Mouse (Mus musculus) naive thymus-derived CD4-positive, alpha-beta T cell, adult 2 months (primary cell): ENCODE data around the gene Ogfod3.
A peak's percentile ranks its signal among the peaks of the same experiment; 100 is the strongest.

ENCODE experiments used
- DNase-seq: peaks from one replicate; pipeline ENCODE4 v3.0.0-alpha.2; 2011; ENCODE audit warnings: low read depth

Gene Ogfod3

DNA sequence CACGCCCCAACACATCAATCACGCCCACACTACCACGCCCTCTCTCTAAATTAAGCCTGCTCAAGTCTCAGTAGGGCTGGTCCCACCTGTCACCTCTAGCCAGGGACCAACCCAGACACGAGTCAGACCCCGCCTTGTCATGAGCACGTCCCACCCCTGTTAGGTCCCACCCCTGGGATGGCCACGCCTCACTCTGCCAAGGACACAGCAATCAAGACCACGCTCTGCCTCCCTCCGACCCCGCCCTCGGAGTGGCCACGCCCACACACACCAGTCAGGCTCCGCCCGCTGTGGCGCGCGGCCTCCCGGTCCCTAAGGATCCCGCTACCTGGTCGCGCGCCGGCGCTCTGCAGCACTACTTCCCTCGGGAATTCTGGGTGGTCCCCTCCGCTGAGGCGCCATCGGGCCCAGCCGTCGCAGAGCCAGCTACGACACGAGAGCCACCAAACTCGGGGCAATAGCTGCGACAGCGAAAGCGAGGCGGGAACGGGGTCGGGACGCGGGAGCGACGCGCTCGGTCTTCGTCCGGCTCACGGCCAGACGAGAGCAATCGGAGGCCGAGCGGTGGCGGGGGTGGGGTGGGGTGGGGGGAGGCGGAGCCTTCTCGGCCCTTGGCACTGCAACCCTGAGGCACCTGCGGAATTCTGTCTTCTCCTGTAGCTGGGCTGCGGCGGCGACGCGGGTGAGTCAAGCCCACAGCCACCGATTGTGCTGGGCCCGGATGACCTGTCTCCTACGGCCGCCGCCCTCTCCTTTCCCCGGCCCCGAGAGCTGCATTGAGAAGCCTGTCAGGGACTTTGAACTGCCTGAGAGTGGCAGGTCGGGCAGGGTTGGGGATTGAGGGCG lies at the start of gene Ogfod3, which contains the start of gene Hexdc:
Gene Ogfod3 (minus strand): TSS at position 551 of the 846 bp plus-strand sequence.
Gene Hexdc (plus strand): TSS at position 273 of the 846 bp plus-strand sequence.
- DNase-seq, result peak; percentile 95

GRCm38 (mm10) chr11:121250196-121250595 lies 45.7 kb upstream of the Ogfod3 start:
- DNase-seq, result no peak

DNA sequence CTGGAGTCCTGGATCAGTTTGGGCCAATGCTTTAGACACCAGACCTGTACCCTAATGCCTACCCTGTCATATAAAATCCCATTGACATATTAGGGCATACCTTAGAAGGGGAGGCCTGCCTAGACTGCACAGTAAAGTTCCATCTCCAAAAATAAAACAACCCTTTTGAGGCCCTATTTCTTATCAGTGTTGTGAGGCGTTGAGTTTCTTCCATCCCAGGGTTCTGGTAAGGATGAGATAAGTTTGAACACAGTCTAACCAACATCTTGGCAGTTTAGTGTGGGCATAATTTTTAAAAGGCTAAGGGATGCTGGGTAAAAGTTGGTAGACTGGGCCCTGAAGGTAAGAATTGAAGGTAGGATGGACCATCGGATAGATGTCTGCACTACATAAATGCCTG lies 35.2 kb upstream of the Ogfod3 start:
- DNase-seq, result no peak

GRCm38 (mm10) chr11:121237345-121238128 lies 33.0 kb upstream of the Ogfod3 start:
- DNase-seq, result no peak

DNA sequence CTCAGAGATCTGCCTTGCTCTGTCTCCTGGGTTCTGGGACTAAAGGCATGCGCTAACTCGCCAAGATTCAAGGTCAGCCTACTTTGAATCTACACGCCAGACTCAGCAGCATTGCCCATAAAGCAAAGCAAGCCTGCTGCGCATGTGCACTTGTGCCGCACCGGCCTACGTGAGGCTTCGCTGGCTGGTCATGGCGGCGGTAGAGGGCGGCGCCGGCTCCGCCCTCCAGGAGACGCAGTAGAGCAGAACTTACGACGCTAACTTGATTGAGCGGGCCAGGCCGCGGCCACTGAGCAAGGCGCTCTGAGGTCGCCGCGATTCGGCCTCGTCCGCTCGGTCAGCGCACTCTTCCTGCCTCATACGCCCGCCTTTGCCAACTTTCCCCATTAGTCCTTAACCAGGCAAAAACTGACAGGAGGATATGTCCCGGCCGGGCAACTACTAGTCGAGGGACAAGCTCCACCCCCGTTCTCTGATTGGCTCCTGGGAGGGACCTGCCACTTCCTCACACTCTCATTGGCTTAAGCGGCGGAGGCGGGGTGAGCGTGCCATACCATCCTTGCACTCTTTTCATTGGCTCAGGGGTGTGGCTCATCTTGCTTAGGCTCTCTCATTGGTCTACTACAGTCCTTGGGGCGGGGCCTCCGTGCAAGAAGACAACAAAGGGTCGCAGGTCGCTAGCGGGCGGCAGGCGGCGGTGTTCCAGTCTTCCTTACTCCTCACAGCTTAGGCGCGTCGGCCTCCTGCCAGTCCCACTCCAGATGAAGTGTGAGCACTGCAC lies 32.2 kb upstream of the Ogfod3 start, which contains the start of gene Narf:
Gene Narf (plus strand): TSS at position 690 of the 781 bp plus-strand sequence.
- peak; percentile 99 for DNase-seq

DNA sequence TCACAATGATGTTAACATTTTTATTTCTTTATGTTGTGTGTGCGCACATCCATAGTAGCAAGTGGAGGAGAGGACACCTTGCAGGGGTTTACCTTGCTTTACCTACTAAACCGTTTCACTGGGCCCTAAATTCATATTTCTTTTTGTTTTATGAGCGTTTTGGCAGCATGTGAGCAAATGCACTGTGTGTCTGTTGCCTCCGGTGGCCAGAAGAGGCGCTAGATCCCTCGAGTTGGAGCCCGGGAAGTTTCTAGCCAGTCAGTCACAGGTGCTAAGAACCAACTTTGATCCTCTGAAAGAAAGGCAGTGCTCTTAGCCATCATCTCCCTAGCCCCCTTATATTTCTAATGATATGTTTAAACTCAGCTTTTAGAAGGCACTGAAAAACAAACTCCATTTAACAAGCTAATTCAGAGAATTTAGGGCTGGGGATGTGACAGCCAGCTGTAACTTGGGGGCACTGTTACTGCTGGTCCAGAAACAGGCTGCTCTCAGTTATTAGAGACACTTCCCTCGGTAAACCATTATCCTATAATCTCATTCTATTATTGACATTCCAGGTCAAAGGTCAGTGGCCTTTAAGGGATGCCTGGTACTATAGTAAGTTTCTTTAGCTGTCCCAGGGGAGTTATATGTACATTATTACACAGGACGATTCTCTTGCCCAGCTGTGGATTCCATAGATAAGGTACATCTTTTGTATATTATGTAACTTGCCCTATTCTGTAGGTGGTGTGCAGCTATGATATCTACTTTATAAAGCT lies 31.1 kb upstream of the Ogfod3 start:
- peak; percentile 76 for DNase-seq

GRCm38 (mm10) chr11:121232706-121233105 lies 28.2 kb upstream of the Ogfod3 start:
- DNase-seq, result no peak

- DNase-seq, result no peak
Measured at GRCm38 (mm10) chr11:121231628-121232291, 27.2 kb upstream of the Ogfod3 start.

DNA sequence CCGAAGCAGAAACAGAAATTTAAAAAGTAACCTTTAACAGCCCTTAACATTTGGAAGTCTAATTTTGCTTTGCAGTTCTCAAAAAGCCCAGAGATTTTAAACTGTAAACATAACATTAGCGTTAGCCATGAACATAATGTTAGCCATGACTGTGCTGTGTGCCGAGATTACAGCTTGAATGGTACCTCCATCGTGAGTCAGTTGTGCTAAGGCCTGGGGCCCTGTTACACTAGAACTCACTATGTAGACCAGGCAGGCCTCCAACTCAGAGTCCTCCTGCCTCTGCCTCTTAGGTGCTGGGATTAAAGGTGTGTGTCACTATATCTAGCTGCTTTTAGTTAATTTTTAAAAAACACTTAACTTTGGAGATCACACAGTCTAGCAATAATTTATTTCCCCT lies 26.7 kb upstream of the Ogfod3 start:
- DNase-seq, result no peak

- DNase-seq, result peak; percentile 93
Measured at GRCm38 (mm10) chr11:121229018-121229439, 24.5 kb upstream of the Ogfod3 start, which contains the start of gene Cybc1. Gene Cybc1, minus strand, starts transcription at chr11:121229322.

DNA sequence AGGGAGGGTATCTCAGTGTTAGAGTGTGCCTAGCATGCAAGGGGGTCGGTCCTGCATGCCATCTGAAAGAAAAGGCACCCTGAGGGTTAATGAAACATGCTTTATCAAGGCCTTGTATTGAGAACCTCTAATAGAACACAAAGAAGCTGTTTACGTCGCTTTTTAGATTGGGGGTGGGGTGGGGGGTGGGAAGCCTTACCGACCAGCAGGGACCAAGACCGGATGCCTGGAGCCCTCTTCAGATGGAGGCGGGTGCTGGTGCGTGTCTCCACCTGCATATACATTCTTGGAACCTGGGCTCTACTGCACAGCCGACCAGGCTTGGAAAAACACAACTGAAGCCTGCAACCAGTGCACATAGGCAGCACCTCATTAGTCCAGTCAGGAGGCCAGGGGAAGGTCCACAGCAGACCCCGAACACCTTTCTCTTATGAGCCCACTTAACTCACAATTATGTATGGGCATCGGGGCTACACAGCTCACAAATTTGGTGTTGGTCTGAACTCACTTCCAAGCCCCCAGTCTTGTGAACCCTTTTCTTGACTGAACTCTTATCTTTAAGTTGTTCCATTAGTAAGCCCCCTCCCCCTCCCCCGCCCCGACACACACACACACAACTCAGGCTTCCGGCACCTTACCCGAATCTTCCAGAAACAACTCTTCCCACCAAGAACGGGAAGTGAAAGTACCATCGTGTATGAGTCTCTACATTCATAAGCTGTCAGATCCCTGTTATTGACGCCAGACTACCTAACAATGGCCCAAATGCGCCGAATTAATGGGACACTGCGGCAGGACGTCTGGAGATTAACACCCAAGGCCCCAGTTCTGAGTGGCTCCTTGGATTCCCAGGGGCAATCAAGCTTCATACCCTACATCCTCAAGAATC lies 23.9 kb upstream of the Ogfod3 start:
- no peak for DNase-seq

- no peak for DNase-seq
Measured at GRCm38 (mm10) chr11:121221321-121222010, 17.0 kb upstream of the Ogfod3 start.

GRCm38 (mm10) chr11:121220771-121221170 lies 16.3 kb upstream of the Ogfod3 start:
- DNase-seq, result no peak

GRCm38 (mm10) chr11:121219776-121220175 lies 15.3 kb upstream of the Ogfod3 start:
- no peak for DNase-seq

DNA sequence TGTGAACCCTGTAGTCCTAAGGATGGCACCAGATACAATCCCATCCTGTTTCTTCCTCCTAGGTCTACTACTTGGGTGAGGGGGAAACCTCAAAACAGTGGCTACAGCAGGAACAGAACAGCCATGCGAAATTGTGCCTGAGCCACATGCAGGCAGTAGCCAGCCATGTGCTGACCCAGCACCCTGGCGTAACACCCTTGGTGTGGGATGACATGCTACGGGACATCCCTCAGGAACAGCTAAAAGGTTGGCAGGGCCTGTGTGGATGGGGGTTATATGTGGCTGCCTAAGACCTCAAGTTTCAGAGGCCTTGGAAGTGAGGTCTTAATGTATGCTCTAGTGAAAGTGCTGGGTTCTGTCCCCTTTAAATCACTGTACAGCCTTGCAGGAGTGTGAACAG lies 12.3 kb upstream of the Ogfod3 start:
- no peak for DNase-seq

GRCm38 (mm10) chr11:121203859-121204160 lies 701 bp downstream of the Ogfod3 start:
- DNase-seq, result no peak

GRCm38 (mm10) chr11:121201436-121202198 lies 2.9 kb downstream of the Ogfod3 start:
- peak; percentile 54 for DNase-seq

- DNase-seq, result no peak
Measured at GRCm38 (mm10) chr11:121200781-121201180, 3.7 kb downstream of the Ogfod3 start.
